Mouse (Mus musculus): ENCODE results near the gene Rad51b.

Rad51b gene

GRCm38 (mm10) chr12:79381489-79381888 lies 84.4 kb downstream of the Rad51b start:
- DNase-seq (ENCODE audit: low read depth, low spot score), result no peak

DNA sequence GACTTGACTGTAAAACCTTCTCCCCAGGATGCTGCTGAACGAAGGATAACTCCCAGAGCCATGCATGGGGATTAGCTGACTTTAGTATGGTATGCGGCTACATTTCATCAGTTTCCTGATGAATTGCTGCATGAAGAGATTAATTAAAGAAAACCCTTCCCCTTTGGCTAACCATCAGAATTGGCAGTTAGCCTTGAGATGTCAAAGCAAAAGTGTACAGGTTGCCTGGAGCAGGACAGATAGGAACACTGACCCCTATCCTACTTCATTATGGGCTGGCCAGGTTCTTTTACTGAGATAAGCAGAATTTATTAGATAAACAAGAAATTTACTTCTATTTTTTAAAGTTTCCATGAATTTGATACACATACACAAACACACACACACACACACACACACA lies 85.3 kb downstream of the Rad51b start:
- Histone ChIP-seq H3K36me3 (ENCODE audit: control insufficient read depth, insufficient read depth, low read length, poor library complexity, severe bottlenecking) (no peaks in the 10 kb centered on the region), H3K27me3 (ENCODE audit: control insufficient read depth, insufficient read depth, low read length, poor library complexity, severe bottlenecking) (no peaks in the 10 kb centered on the region)
- DNase-seq (ENCODE audit: low read depth, low spot score), result no peak

More at GRCm38 (mm10) chr12:79381489-79381888, 84.4 kb downstream of the Rad51b start:
- H3K36me3 ChIP-seq (ENCODE audit: control insufficient read depth, insufficient read depth, low read length, poor library complexity, severe bottlenecking), result no peaks in the 10 kb centered on the region
- no peaks in the 10 kb centered on the region for H3K27me3 ChIP-seq (ENCODE audit: control insufficient read depth, insufficient read depth, low read length, poor library complexity, severe bottlenecking)

DNA sequence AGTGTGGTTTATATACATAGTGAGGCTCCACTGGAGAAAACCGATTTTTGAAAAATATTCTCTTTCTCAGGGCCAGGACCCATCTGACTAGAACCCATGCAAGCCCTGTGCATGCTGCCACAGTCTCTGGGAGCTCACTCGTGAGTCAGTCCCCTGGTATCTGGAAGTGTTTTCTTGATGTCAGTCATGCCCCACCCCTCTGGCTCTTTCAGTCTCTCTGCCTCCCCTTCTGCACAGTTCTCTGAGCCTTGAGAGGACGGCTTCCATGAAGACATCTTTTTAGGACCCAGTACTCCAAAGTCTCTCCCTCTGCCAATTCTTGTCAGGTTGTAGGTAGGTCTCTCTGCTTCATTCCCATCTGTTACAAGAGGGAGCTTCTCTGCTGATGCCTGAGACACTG lies 86.5 kb downstream of the Rad51b start:
- DNase-seq (ENCODE audit: low read depth, low spot score), result no peak
- Histone ChIP-seq H3K36me3 (ENCODE audit: control insufficient read depth, insufficient read depth, low read length, poor library complexity, severe bottlenecking) (no peaks in the 10 kb centered on the region), H3K27me3 (ENCODE audit: control insufficient read depth, insufficient read depth, low read length, poor library complexity, severe bottlenecking) (no peaks in the 10 kb centered on the region)

DNA sequence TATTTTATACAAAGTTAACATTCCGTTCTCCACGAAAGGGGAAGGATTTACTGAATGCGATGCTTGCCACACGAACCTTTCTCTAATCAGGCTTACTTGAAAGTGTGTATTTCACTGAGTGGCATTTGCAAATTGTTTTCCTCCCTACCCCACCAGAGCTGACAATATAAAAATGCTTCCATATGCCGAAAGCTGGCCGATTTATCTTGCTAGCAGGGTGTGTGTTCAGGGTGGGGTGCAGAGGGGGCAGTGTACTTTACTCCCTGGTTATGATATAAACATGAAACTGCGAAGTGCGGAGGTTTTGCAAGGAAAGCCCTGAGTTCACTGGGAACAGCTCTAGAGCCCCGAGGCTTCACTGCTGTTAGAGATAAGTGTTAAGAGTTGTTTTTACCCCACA lies 87.7 kb downstream of the Rad51b start:
- Histone ChIP-seq H3K36me3 (ENCODE audit: control insufficient read depth, insufficient read depth, low read length, poor library complexity, severe bottlenecking) (no peaks in the 10 kb centered on the region), H3K27me3 (ENCODE audit: control insufficient read depth, insufficient read depth, low read length, poor library complexity, severe bottlenecking) (no peaks in the 10 kb centered on the region)
- no peak for DNase-seq (ENCODE audit: low read depth, low spot score)

GRCm38 (mm10) chr12:79385199-79385598 lies 88.1 kb downstream of the Rad51b start:
- Histone ChIP-seq H3K27me3 (ENCODE audit: control insufficient read depth, insufficient read depth, low read length, poor library complexity, severe bottlenecking) (no peaks in the 10 kb centered on the region), H3K36me3 (ENCODE audit: control insufficient read depth, insufficient read depth, low read length, poor library complexity, severe bottlenecking) (no peaks in the 10 kb centered on the region)
- DNase-seq (ENCODE audit: low read depth, low spot score), result no peak

- H3K36me3 ChIP-seq (ENCODE audit: control insufficient read depth, insufficient read depth, low read length, poor library complexity, severe bottlenecking), result no peaks in the 10 kb centered on the region
- no peaks in the 10 kb centered on the region for H3K27me3 ChIP-seq (ENCODE audit: control insufficient read depth, insufficient read depth, low read length, poor library complexity, severe bottlenecking)
- DNase-seq (ENCODE audit: low read depth, low spot score), result no peak
Observed at GRCm38 (mm10) chr12:79387886-79388285, 90.8 kb downstream of the Rad51b start.

GRCm38 (mm10) chr12:79389251-79389650 lies 92.2 kb downstream of the Rad51b start:
- no peaks in the 10 kb centered on the region for H3K36me3 ChIP-seq (ENCODE audit: control insufficient read depth, insufficient read depth, low read length, poor library complexity, severe bottlenecking)
- DNase-seq (ENCODE audit: low read depth, low spot score), result no peak
- H3K27me3 ChIP-seq (ENCODE audit: control insufficient read depth, insufficient read depth, low read length, poor library complexity, severe bottlenecking), result no peaks in the 10 kb centered on the region

- no peaks in the 10 kb centered on the region for H3K36me3 ChIP-seq (ENCODE audit: control insufficient read depth, insufficient read depth, low read length, poor library complexity, severe bottlenecking)
- DNase-seq (ENCODE audit: low read depth, low spot score), result no peak
Observed at GRCm38 (mm10) chr12:79389971-79390370, 92.9 kb downstream of the Rad51b start.

DNA sequence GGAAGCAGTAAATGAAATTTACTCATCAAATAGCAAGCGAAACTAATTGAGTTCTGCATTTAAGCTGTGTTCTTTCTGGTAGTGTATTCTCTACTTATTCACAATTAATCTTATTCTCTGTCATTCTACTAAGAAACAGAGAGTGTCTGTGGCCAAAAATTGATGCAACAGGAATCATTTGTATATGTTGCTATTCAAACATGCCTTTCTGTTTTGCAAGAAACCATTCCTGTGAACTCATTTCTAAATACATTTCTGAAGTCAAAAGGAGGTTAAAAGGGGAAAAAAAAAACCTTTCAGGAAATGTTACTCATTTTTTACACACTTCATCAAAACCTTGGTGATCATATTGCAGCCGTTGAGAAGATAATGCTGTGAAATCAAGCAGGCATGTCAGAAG lies 96.6 kb downstream of the Rad51b start:
- DNase-seq (ENCODE audit: low read depth, low spot score), result no peak
- H3K27me3 ChIP-seq (ENCODE audit: control insufficient read depth, insufficient read depth, low read length, poor library complexity, severe bottlenecking), result no peaks in the 10 kb centered on the region
- H3K36me3 ChIP-seq (ENCODE audit: control insufficient read depth, insufficient read depth, low read length, poor library complexity, severe bottlenecking), result no peaks in the 10 kb centered on the region

More at GRCm38 (mm10) chr12:79389971-79390370, 92.9 kb downstream of the Rad51b start:
- no peaks in the 10 kb centered on the region for H3K27me3 ChIP-seq (ENCODE audit: control insufficient read depth, insufficient read depth, low read length, poor library complexity, severe bottlenecking)

GRCm38 (mm10) chr12:79403992-79404391 lies 106.9 kb downstream of the Rad51b start:
- DNase-seq (ENCODE audit: low read depth, low spot score), result no peak
- Histone ChIP-seq H3K27me3 (ENCODE audit: control insufficient read depth, insufficient read depth, low read length, poor library complexity, severe bottlenecking) (no peaks in the 10 kb centered on the region), H3K36me3 (ENCODE audit: control insufficient read depth, insufficient read depth, low read length, poor library complexity, severe bottlenecking) (no peaks in the 10 kb centered on the region)

- Histone ChIP-seq H3K27me3 (ENCODE audit: control insufficient read depth, insufficient read depth, low read length, poor library complexity, severe bottlenecking) (no peaks in the 10 kb centered on the region), H3K36me3 (ENCODE audit: control insufficient read depth, insufficient read depth, low read length, poor library complexity, severe bottlenecking) (no peaks in the 10 kb centered on the region)
- no peak for DNase-seq (ENCODE audit: low read depth, low spot score)
Observed at GRCm38 (mm10) chr12:79404494-79404893, 107.4 kb downstream of the Rad51b start.

DNA sequence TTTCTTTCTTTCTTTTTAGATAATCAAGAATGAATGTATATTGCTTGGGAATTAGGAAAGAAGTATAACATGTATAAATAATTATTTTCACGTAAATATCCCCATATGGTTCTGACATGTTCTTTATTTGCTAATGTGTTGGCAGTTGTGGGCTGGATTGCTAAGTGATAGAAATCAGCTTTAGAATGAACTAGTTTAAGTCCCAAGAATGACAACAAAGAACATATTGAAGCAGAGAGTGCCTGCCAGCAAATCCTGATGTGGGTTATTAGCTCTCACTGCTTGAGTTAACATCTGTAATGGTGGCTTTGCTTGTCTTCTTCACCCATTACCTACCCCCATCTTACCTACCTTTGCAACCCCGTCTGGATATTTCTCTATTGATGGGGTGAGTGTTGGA lies 111.6 kb downstream of the Rad51b start:
- DNase-seq (ENCODE audit: low read depth, low spot score), result no peak
- Histone ChIP-seq H3K36me3 (ENCODE audit: control insufficient read depth, insufficient read depth, low read length, poor library complexity, severe bottlenecking) (no peaks in the 10 kb centered on the region), H3K27me3 (ENCODE audit: control insufficient read depth, insufficient read depth, low read length, poor library complexity, severe bottlenecking) (no peaks in the 10 kb centered on the region)

- DNase-seq (ENCODE audit: low read depth, low spot score), result no peak
- Histone ChIP-seq H3K36me3 (ENCODE audit: control insufficient read depth, insufficient read depth, low read length, poor library complexity, severe bottlenecking) (no peaks in the 10 kb centered on the region), H3K27me3 (ENCODE audit: control insufficient read depth, insufficient read depth, low read length, poor library complexity, severe bottlenecking) (no peaks in the 10 kb centered on the region)
Observed at GRCm38 (mm10) chr12:79409126-79409860, 112.2 kb downstream of the Rad51b start.

DNA sequence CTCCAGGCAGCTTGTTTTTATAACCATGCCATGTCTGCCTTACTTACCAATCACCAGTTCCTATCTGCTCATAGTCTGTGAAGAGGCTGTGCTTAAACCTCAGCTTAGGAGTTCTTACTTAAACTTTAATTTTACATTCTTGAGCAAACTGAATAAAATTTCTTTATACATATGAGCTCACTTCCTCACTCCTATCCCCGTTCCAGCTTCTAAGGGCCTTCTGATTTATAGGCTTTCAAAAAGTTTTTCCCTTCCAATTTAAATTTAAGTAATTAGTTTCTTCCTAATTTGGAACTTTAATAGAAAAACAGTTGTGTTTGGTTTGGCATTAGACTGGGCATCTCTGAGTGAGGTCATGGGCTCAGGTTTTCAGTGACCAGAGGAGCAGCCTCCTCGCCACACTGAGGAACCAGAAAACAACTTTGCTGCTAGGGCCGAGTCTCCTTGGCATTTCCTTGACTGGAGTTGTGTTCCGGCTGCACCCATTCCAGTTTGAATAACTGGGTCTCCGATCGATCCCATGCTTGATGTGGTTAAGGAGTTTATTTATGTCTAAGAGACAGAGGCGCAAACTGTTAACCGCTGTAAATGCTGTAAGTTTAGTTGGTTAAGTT lies 115.9 kb downstream of the Rad51b start:
- H3K36me3 ChIP-seq (ENCODE audit: control insufficient read depth, insufficient read depth, low read length, poor library complexity, severe bottlenecking), result no peaks in the 10 kb centered on the region
- H3K27me3 ChIP-seq (ENCODE audit: control insufficient read depth, insufficient read depth, low read length, poor library complexity, severe bottlenecking), result no peaks in the 10 kb centered on the region
- no peak for DNase-seq (ENCODE audit: low read depth, low spot score)

DNA sequence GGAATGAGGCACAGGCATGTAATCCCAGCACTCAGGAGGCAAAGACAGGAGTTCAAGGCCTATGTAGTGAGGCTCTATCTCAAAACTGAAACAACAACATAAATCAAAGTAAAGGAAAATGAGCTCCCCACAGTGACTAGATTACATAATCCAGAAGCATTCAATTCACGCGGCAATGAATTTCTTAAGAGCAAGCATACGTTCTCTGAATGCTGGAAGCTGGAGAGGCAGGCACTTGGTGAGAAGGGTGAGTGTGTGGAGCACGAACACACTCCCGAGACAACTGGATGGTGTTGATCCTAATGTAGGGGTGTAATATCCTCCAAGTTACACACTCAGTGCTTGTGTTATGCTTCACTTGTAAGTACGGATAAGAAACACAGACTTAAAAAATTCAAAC lies 120.3 kb downstream of the Rad51b start:
- H3K27me3 ChIP-seq (ENCODE audit: control insufficient read depth, insufficient read depth, low read length, poor library complexity, severe bottlenecking), result no peaks in the 10 kb centered on the region
- H3K36me3 ChIP-seq (ENCODE audit: control insufficient read depth, insufficient read depth, low read length, poor library complexity, severe bottlenecking), result no peaks in the 10 kb centered on the region
- DNase-seq (ENCODE audit: low read depth, low spot score), result no peak
